Mouse (Mus musculus) myocyte (in vitro differentiated cells): ENCODE data around the gene Agr2. TPM values are rescaled to one million over a fixed set of nuclear protein-coding genes. Genes with fewer than 3 reads are reported as not detected.

Experiments
- H3K27me3 ChIP-seq: one replicate; pipeline ENCODE4 v1.6.1; 2011; ENCODE audit not compliant: control insufficient read depth, insufficient read depth, insufficient read length
- H3K36me3 ChIP-seq: one replicate; pipeline ENCODE4 v1.6.1; 2011; ENCODE audit not compliant: control insufficient read depth, insufficient read depth
- H3K4me2 ChIP-seq: one replicate; pipeline ENCODE4 v1.6.1; 2011; ENCODE audit warnings: low read depth, control low read depth
- H3K4me3 ChIP-seq: one replicate; pipeline ENCODE4 v1.5.1; 2011; ENCODE audit warnings: mild to moderate bottlenecking, control low read depth, moderate library complexity
- H3K79me2 ChIP-seq: one replicate; pipeline ENCODE4 v1.6.1; 2011; ENCODE audit not compliant: control insufficient read depth, insufficient read depth
- H3ac ChIP-seq: one replicate; pipeline ENCODE4 v1.6.1; 2011; ENCODE audit not compliant: control insufficient read depth, insufficient read length
- CEBPB ChIP-seq: IDR thresholded peaks from 2 replicates; pipeline ENCODE4 v1.6.1; 2011; ENCODE audit warnings: mild to moderate bottlenecking, moderate library complexity; ENCODE audit not compliant: poor library complexity, insufficient read depth, severe bottlenecking
- E2F4 ChIP-seq: IDR thresholded peaks from one replicate; pipeline ENCODE4 v1.6.1; 2011; ENCODE audit warnings: mild to moderate bottlenecking, control low read depth, moderate library complexity; ENCODE audit not compliant: insufficient read depth
- MAX ChIP-seq: IDR thresholded peaks from one replicate; pipeline ENCODE4 v1.6.1; 2011; ENCODE audit warnings: low read depth, mild to moderate bottlenecking, control low read depth
- MYOD1 ChIP-seq, 3 experiments: IDR thresholded peaks; one replicate each; pipeline ENCODE4 v1.6.1; 2011; ENCODE audit warnings: control low read depth in 2 of 3, low read depth in 2 of 3, mild to moderate bottlenecking in 2 of 3, moderate library complexity in 1 of 3; ENCODE audit not compliant: insufficient read length in 2 of 3, control insufficient read depth in 1 of 3
- MYOG ChIP-seq, 3 experiments: IDR thresholded peaks; one replicate each; pipeline ENCODE4 v1.6.1; 2011; ENCODE audit warnings: control low read depth in 2 of 3, low read depth in 2 of 3, mild to moderate bottlenecking in 2 of 3; ENCODE audit not compliant: insufficient read length in 2 of 3, control insufficient read depth in 1 of 3, insufficient read depth in 1 of 3
- POLR2A ChIP-seq: IDR thresholded peaks from one replicate; pipeline ENCODE4 v1.6.1; 2011; ENCODE audit warnings: low read depth, mild to moderate bottlenecking, control low read depth, moderate library complexity; ENCODE audit not compliant: insufficient read length
- POLR2AphosphoS2 ChIP-seq: IDR thresholded peaks from one replicate; pipeline ENCODE4 v1.6.1; 2011; ENCODE audit warnings: low read depth, control low read depth; ENCODE audit not compliant: insufficient read length
- REST ChIP-seq: IDR thresholded peaks from one replicate; pipeline ENCODE4 v1.6.1; 2011; ENCODE audit warnings: mild to moderate bottlenecking, control low read depth, moderate library complexity; ENCODE audit not compliant: insufficient read depth, insufficient read length
- SRF ChIP-seq: IDR thresholded peaks from one replicate; pipeline ENCODE4 v1.6.1; 2011; ENCODE audit warnings: low read depth; ENCODE audit not compliant: control insufficient read depth, insufficient read length
- TCF12 ChIP-seq: IDR thresholded peaks from one replicate; pipeline ENCODE4 v1.6.1; 2011; ENCODE audit warnings: mild to moderate bottlenecking, control low read depth; ENCODE audit not compliant: poor library complexity, insufficient read depth, severe bottlenecking
- TCF3 ChIP-seq: IDR thresholded peaks from one replicate; pipeline ENCODE4 v1.6.1; 2011; ENCODE audit warnings: low read depth, control low read depth; ENCODE audit not compliant: insufficient read length
- USF1 ChIP-seq: IDR thresholded peaks from one replicate; pipeline ENCODE4 v1.6.1; 2011; ENCODE audit warnings: low read depth, mild to moderate bottlenecking, control low read depth, moderate library complexity
- polyA plus RNA-seq: library from polyadenylated mRNA; unstranded; fragments of >200 nt; fragmentation: generic; extraction: Trizol; gene quantifications from one replicate; pipeline ENCODE4 v1.2.1, GENCODE M21; 2012; ENCODE audit warnings: missing spikeins

Agr2 gene
- polyA plus RNA-seq, 1 experiment = not detected

GRCm38 (mm10) chr12:36047593-36047992, 54.9 kb downstream of the Agr2 start:
- Histone ChIP-seq H3K4me2 (no peak overlapping the region), H3K27me3 (peaks cover under 1% of the 10 kb centered on the region), H3K36me3 (no peaks in the 10 kb centered on the region), H3K79me2 (no peaks in the 10 kb centered on the region), H3ac (no peak overlapping the region), H3K4me3 (no peak overlapping the region)
- TF ChIP-seq SRF (no peak), MYOG (IDR thresholded peaks at IDR 0.05; ENCODE audit: control insufficient read depth in 1 of 3, insufficient read depth in 1 of 3, insufficient read length in 2 of 3, low read depth in 2 of 3) (no peak), POLR2AphosphoS2 (no peak), TCF12 (no peak), E2F4 (no peak), CEBPB (no peak), MYOD1 (IDR thresholded peaks at IDR 0.05; ENCODE audit: control insufficient read depth in 1 of 3, insufficient read length in 2 of 3, low read depth in 2 of 3) (no peak), POLR2A (no peak), TCF3 (no peak), USF1 (no peak), MAX (no peak), REST (no peak)

GRCm38 (mm10) chr12:36050276-36050675, 57.6 kb downstream of the Agr2 start:
- H3K4me2 ChIP-seq = no peak overlapping the region
- H3K4me3 ChIP-seq = no peak overlapping the region
- H3K79me2 ChIP-seq = no peaks in the 10 kb centered on the region

More at GRCm38 (mm10) chr12:36050276-36050675, 57.6 kb downstream of the Agr2 start:
- no peak overlapping the region for H3ac ChIP-seq
- TF ChIP-seq TCF12 (no peak), MYOD1 (IDR thresholded peaks at IDR 0.05; ENCODE audit: control insufficient read depth in 1 of 3, insufficient read length in 2 of 3, low read depth in 2 of 3) (no peak), SRF (no peak), POLR2AphosphoS2 (no peak), TCF3 (no peak), POLR2A (no peak), CEBPB (no peak), MAX (no peak), USF1 (no peak), E2F4 (no peak), REST (no peak), MYOG (IDR thresholded peaks at IDR 0.05; ENCODE audit: control insufficient read depth in 1 of 3, insufficient read depth in 1 of 3, insufficient read length in 2 of 3, low read depth in 2 of 3) (no peak)
- H3K27me3 ChIP-seq = no peaks in the 10 kb centered on the region
- no peaks in the 10 kb centered on the region for H3K36me3 ChIP-seq

Other genes starting within 250 kb of the Agr2 start
- not detected for gene Agr3, start 67.3 kb upstream of the Agr2 start, polyA plus RNA-seq
- gene Tspan13, start 49.6 kb downstream of the Agr2 start, polyA plus RNA-seq = 7.6 TPM
- gene Ankmy2, start 164.2 kb downstream of the Agr2 start, polyA plus RNA-seq = 8.5 TPM
- gene Bzw2, start 165.2 kb downstream of the Agr2 start, polyA plus RNA-seq = 86.8 TPM